Mouse (Mus musculus) gonadal fat pad, adult 2 months (tissue): Measurements from ENCODE around the gene Hpcal4. TPM values are rescaled to one million over a fixed set of nuclear protein-coding genes. Genes with fewer than 3 reads are reported as not detected.

ENCODE experiments used
- DNase-seq: peaks from one replicate; pipeline ENCODE4 v3.0.0-alpha.2; 2012; ENCODE audit warnings: low read depth
- polyA plus RNA-seq: library from polyadenylated mRNA; depleted of rRNA; stranded (reverse); fragments of >200 nt; gene quantifications from 2 replicates; pipeline ENCODE4 v1.2.3, GENCODE M21; 2012; rRNA removed

Hpcal4 gene
- polyA plus RNA-seq, 1 experiment: 0.18 TPM

GRCm38 (mm10) chr4:123237386-123238266, 54.6 kb downstream of the Hpcal4 start:
- DNase-seq: no peak

GRCm38 (mm10) chr4:123239361-123240203, 56.6 kb downstream of the Hpcal4 start:
- DNase-seq: no peak

Other genes with a start within 250 kb of the Hpcal4 start
- 104 and 126 TPM in 2 replicates for gene Mfsd2a, start 222.0 kb upstream of the Hpcal4 start, polyA plus RNA-seq
- 5.6 and 10.3 TPM in 2 replicates for gene Mycl, start 187.6 kb upstream of the Hpcal4 start, polyA plus RNA-seq
- gene Trit1, start 166.6 kb upstream of the Hpcal4 start, polyA plus RNA-seq: 7.3 and 8.5 TPM in 2 replicates
- 0.13 and 0.20 TPM in 2 replicates for gene Bmp8b, start 78.1 kb upstream of the Hpcal4 start, polyA plus RNA-seq
- 2.0 and 2.5 TPM in 2 replicates for gene Oxct2b, start 67.0 kb upstream of the Hpcal4 start, polyA plus RNA-seq
- gene Ppie, start 43.3 kb upstream of the Hpcal4 start, polyA plus RNA-seq: 13.5 and 15.4 TPM in 2 replicates
- gene Nt5c1a, start 18.3 kb downstream of the Hpcal4 start, polyA plus RNA-seq: 0.23 and 0.31 TPM in 2 replicates
- 7.3 and 8.5 TPM in 2 replicates for gene Heyl, start 50.3 kb downstream of the Hpcal4 start, polyA plus RNA-seq
- gene Pabpc4, start 79.1 kb downstream of the Hpcal4 start, polyA plus RNA-seq: 58.2 and 64.0 TPM in 2 replicates
- 1.5 and 2.1 TPM in 2 replicates for gene Oxct2a, start 140.4 kb downstream of the Hpcal4 start, polyA plus RNA-seq
- 3.1 and 6.7 TPM in 2 replicates for gene Bmp8a, start 160.0 kb downstream of the Hpcal4 start, polyA plus RNA-seq